Mouse (Mus musculus): ENCODE data around the gene Ano4.

GRCm38 (mm10) chr10:89267312-89267711, 77.2 kb downstream of the Ano4 start:
- no peak for TF ChIP-seq POLR2A (IDR thresholded peaks at IDR 0.05; ENCODE audit: control insufficient read depth, low read depth, low read length)
- TF ChIP-seq CTCF (IDR thresholded peaks at IDR 0.05; ENCODE audit: control insufficient read depth, insufficient read depth, insufficient replicate concordance, low read depth, low read length), result no peak

Data from testis, adult 2 months (tissue).